Mouse (Mus musculus) heart, embryonic 11.5 days (tissue): Measurements from ENCODE around the gene Esrra. TPM values are rescaled to one million over a fixed set of nuclear protein-coding genes. Genes with fewer than 3 reads are reported as not detected.
"Not testable (repeated sequence)": the region's sequence is repeated elsewhere in the genome, so short reads cannot be mapped to it uniquely, and the experiment has no call there.

Experiments used
- ATAC-seq: fragments of 200-750 bp; cut with Nextera tagmentation; replicated peaks from 2 replicates; pipeline ENCODE4 v1.8.0; 2017; ENCODE audit warnings: moderate library complexity; ENCODE audit not compliant: insufficient number of reproducible peaks, low FRiP score, low TSS enrichment
- H3K27ac ChIP-seq: fragments of 300-500 bp; sonication (generic); 2 replicates; pipeline ENCODE4 v1.5.1; 2014; ENCODE audit warnings: mild to moderate bottlenecking, low read depth, low read length
- H3K27me3 ChIP-seq: fragments of 300-500 bp; sonication (generic); 2 replicates; pipeline ENCODE4 v1.6.1; 2014; ENCODE audit warnings: mild to moderate bottlenecking, low read length, mixed read lengths; ENCODE audit not compliant: control insufficient read depth, insufficient read depth
- H3K36me3 ChIP-seq: fragments of 300-500 bp; sonication (generic); 2 replicates; pipeline ENCODE4 v1.6.1; 2014; ENCODE audit warnings: mild to moderate bottlenecking, low read length, moderate library complexity, mixed read lengths; ENCODE audit not compliant: control insufficient read depth, insufficient read depth
- H3K4me1 ChIP-seq: fragments of 300-500 bp; sonication (generic); 2 replicates; pipeline ENCODE4 v1.6.1; 2014; ENCODE audit warnings: low read length; ENCODE audit not compliant: control insufficient read depth, insufficient read depth
- H3K4me2 ChIP-seq: fragments of 300-500 bp; sonication (generic); 2 replicates; pipeline ENCODE4 v1.6.1; 2014; ENCODE audit warnings: mild to moderate bottlenecking, moderate library complexity
- H3K4me3 ChIP-seq: fragments of 300-500 bp; sonication (generic); 2 replicates; pipeline ENCODE4 v1.5.1; 2014; ENCODE audit warnings: low read depth, low read length
- H3K9ac ChIP-seq: fragments of 300-500 bp; sonication (generic); 2 replicates; pipeline ENCODE4 v1.6.1; 2014; ENCODE audit warnings: mild to moderate bottlenecking, low read depth, low read length, moderate library complexity
- H3K9me3 ChIP-seq: fragments of 300-500 bp; sonication (generic); replicated peaks from 2 replicates; pipeline ENCODE4 v1.6.1; 2016; ENCODE audit warnings: low read length; ENCODE audit not compliant: control insufficient read depth
- WGBS: fragments of 180-500 bp; shearing (Covaris S2); extraction: QIAGEN DNeasy Blood & Tissue Kit; methylation state at CpG from one replicate; pipeline ENCODE4 v1.1.7; 2014; ENCODE audit not compliant: insufficient replicate concordance; 5-methylcytosine and 5-hydroxymethylcytosine counted together
- polyA plus RNA-seq: library from polyadenylated mRNA; unstranded; fragments of >200 nt; fragmentation: Nextera tagmentation; extraction: Ambion mirVana; gene quantifications from 2 replicates; pipeline ENCODE4 v1.2.1, GENCODE M21; 2014

The Esrra gene
- polyA plus RNA-seq, 1 experiment from 2014 or later, result 10.5 TPM

DNA sequence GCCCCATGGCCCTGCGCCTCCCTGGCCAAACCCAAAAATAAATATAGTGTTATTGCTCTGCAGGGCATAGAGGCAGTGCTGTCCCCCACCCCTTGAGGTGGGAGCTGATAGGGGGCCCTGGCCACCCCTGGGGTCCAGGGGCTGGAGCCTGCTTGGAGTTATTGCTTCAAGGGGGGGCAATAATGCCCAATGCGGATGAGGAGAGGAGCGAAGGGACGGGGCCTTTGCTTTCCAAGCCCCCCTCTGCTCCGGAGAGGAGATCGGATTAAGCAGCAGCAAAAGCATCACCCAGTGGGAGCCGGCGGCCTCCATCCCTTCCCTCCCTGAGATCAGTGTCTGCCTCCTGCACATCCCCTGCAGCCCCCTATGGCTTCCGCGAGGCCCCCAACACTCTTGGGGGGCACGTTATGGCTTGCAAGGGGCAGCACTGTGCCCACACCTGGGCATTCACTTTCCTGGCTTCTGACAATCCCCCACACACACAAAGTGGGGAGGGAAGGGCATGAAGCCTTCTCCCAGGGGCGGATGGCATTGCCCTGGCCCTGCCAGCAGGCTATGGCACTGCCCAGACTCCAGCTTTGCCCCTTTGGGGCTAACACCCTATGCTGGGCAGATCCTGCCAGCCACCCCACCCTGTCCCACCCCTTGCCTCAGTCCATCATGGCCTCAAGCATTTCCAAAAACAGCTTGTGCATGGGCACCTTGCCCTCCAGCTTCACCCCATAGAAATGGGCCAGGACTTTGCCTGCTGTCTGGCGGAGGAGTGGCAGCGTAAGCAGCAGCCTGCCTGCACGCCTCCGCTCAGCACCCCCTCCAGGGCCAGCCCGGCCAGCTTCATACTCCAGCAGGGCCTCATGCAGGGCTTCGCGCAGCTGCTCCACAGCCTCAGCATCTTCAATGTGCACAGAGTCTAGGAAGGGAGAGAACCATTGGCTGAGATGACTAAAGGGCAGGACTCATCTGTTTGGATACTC is 10.2 kb downstream of the Esrra start:
- peak overlapping the region; percentile 93 for H3K4me2 ChIP-seq
- H3K36me3 ChIP-seq, result peaks cover 33% of the 10 kb centered on the region
- no peak overlapping the region for H3K27ac ChIP-seq
- WGBS, result 82% methylated on average over 19 of the region's 19 CpGs
- peaks cover 27% of the 10 kb centered on the region for H3K4me1 ChIP-seq
- peak overlapping the region; percentile 72 for H3K4me3 ChIP-seq
- H3K9ac ChIP-seq, result peak overlapping the region; percentile 59; the same call in 1 of the 2 replicates
- no peaks in the 10 kb centered on the region for H3K9me3 ChIP-seq
- ATAC-seq, result no peak
- no peaks in the 10 kb centered on the region for H3K27me3 ChIP-seq

DNA sequence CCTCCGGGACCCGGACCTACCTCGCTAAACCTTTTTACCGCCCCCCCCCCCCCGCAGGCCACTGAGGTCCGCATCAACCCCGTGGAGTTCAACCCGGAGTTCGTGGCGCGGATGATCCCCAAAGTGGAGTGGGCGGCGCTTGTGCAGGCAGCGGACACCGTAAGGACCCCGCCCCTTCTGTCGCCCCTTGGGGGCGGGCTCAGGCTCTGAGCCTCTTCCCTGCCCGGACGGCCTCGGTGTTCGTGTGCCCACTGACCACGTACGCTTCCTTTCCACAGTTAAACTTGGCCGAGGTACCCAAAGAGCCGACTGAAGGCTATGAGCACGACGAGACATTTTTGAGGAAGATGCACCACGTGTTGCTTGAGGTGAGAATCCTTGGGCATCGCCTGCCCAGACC is 11.3 kb downstream of the Esrra start:
- peak overlapping the region; percentile 72 for H3K4me3 ChIP-seq
- H3K27ac ChIP-seq, result peak overlapping the region; percentile 99
- WGBS, result under 1% methylated on average over 29 of the region's 30 CpGs
- peaks cover 37% of the 10 kb centered on the region for H3K36me3 ChIP-seq
- ATAC-seq, result peak; percentile 24
- not testable (repeated sequence) for H3K27me3 ChIP-seq, H3K9me3 ChIP-seq
- H3K4me1 ChIP-seq, result peaks cover 19% of the 10 kb centered on the region
- H3K9ac ChIP-seq, result peak overlapping the region; percentile 84
- peak overlapping the region; percentile 93 for H3K4me2 ChIP-seq

DNA sequence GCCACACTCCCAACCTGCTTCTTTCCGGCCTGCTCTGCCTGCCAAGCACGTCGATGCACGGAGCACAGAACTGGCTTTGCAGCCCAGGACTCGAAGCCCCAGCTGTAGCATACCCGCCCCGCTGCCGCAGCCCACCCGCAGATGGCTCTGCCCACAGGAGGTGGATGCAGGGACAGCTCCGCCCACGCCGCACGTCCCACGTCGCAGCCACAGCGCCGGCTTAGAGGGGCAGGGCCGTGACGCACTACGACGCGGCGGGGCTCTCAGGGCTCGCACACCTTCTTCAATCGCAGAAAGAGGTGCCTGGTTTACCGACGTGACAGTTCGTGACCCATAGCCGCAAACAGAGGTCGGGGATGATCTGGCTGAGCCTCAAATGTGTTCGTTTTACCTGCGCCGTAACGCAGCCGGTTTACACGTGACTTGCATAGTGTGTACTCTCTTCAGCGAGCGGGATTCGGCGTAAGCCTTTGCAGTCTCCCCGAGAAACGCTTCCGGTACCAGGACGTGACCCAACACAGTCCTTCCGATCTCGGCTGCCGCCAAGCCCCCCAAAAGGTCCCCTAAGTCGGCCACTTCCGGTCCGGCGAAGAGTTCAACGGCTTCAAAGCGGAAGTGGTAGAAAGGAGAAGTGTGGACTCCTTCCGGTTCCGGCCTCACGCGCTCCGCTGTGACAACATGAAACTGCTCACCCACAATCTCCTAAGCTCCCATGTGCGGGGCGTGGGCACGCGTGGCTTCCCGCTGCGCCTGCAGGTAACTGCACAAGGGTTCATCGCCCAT is 11.9 kb downstream of the Esrra start, which contains the start of the genes Trmt112 and Prdx5:
Gene Trmt112 (plus strand): TSS at position 192 of the 783 bp plus-strand sequence.
Gene Prdx5 (minus strand): TSS at position 600 of the 783 bp plus-strand sequence.
- H3K4me3 ChIP-seq, result peak within 1 kb of the TSS; percentile 72
- peaks cover 37% of the 10 kb centered on the region for H3K36me3 ChIP-seq
- H3K4me1 ChIP-seq, result peaks cover 16% of the 10 kb centered on the region
- peak within 1 kb of the TSS; percentile 99 for H3K27ac ChIP-seq
- no peaks in the 10 kb centered on the region for H3K27me3 ChIP-seq
- no peaks in the 10 kb centered on the region for H3K9me3 ChIP-seq
- whole genome bisulfite sequencing, result under 1% methylated on average over 65 of the region's 65 CpGs
- peak; percentile 84 for ATAC-seq
- H3K9ac ChIP-seq, result peak within 1 kb of the TSS; percentile 84
- H3K4me2 ChIP-seq, result peak within 1 kb of the TSS; percentile 93

DNA sequence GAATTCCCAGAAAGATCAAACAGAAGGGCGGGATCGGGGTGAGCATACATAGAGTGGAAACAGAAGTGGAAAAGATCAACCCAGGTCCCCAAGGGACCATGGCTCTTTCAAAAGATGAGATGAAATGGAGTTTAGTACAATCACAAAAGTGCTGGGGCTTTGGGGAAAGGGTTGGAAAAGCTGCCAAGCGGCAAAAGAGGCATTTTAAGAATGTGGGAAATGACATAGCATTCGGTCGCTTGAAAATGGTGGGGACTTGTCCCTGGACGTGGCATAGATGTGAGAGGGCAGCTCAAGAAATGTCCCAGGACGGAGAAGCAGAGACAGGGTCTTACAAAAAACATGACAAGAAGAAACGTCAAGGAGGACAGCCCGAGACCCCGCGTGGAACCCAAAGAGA is 12.6 kb downstream of the Esrra start:
- Histone ChIP-seq H3K27ac (peak overlapping the region; percentile 99), H3K4me3 (peak overlapping the region; percentile 72), H3K27me3 (no peaks in the 10 kb centered on the region), H3K4me1 (peaks cover 16% of the 10 kb centered on the region), H3K36me3 (peaks cover 34% of the 10 kb centered on the region), H3K4me2 (peak overlapping the region; percentile 93), H3K9ac (peak overlapping the region; percentile 84), H3K9me3 (no peaks in the 10 kb centered on the region)
- 7% methylated on average over 11 of the region's 11 CpGs for WGBS
- no peak for ATAC-seq

DNA sequence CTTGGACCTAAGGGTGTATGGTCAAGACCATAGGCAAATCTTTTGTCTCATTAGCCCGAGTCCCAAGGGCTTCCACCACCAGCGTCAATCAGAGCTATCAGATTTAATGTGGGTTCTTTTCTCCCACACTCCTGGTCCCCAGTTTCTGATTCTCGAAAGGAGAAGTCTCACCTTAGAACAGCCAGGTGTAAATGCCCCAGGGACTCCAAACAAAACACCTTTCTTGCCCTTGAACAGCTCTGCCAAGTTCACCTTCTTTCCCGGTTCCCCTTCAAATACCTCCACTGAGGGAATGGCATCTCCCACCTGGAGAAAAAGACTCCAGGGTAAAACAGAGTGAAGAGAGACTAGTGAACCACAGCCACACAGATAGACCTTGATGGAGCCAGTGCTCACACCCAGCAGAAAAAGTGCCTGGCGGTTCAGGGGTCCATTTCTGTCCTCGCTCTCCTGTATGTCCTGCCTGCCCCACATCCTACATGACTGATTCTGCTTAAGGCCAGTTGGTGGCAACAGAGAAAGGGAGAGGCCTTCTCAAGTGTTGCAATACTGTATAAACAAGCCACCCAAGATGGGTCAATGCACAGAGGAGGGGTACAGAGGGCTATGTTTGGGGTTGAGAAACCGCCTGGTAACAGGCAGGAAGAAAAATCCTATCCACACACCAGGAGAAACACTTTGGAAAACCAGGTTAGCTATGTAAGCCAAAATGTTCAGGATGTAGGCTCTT is 13.6 kb downstream of the Esrra start:
- Histone ChIP-seq H3K27me3 (no peaks in the 10 kb centered on the region), H3K36me3 (peaks cover 28% of the 10 kb centered on the region), H3K4me2 (peak overlapping the region; percentile 93), H3K4me1 (peaks cover 16% of the 10 kb centered on the region), H3K4me3 (peak overlapping the region; percentile 72; the same call in 1 of the 2 replicates), H3K9ac (no peak overlapping the region), H3K9me3 (no peaks in the 10 kb centered on the region), H3K27ac (peak overlapping the region; percentile 2; the same call in 1 of the 2 replicates)
- ATAC-seq, result no peak
- 84% methylated on average over 7 of the region's 7 CpGs for WGBS

DNA sequence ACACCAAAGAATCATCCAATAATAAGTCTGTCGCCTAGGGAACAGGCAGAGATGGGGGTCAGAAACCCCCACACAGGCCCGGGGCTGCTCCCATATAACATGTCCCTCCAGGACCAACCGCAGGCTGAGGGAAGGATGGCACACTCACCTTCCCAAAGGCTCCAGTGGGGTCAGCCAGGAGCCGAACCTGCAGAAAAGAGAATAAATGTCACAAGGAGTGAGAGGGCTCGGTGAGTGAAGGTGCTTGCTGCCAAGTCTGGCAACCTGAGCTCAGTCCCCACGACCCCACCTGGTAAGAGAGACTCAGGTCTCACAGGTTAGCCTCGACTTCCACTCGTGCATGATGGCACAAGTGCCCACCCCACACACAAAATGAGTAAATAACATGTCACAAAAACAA is 14.5 kb downstream of the Esrra start:
- WGBS, result 91% methylated on average over 8 of the region's 8 CpGs
- no peak overlapping the region for H3K4me2 ChIP-seq
- no peak overlapping the region for H3K27ac ChIP-seq
- no peaks in the 10 kb centered on the region for H3K9me3 ChIP-seq
- H3K4me1 ChIP-seq, result peaks cover 16% of the 10 kb centered on the region
- H3K36me3 ChIP-seq, result peaks cover 19% of the 10 kb centered on the region
- H3K4me3 ChIP-seq, result no peak overlapping the region
- no peaks in the 10 kb centered on the region for H3K27me3 ChIP-seq
- no peak overlapping the region for H3K9ac ChIP-seq
- no peak for ATAC-seq

DNA sequence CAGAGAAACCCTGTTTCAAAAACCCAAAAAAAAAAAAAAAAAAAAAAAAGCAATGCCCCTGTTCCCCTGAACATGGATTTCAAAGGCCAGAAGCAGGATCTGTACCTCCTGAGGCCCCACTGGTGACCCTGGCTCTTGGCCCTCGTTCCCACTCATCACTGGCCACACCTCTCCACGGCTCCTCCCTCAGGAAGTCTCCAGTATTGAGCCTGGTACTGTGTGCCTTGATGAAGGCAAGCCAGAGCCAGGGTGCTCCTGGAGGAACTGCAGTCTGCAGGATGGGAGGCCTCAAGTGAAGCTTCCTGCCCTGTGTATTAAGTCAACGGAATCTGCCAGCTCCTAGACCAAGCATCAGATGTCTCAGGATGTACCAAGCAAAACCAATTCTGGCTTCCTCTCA is 15.4 kb downstream of the Esrra start:
- Histone ChIP-seq H3K9me3 (no peaks in the 10 kb centered on the region), H3K4me2 (no peak overlapping the region), H3K27me3 (no peaks in the 10 kb centered on the region), H3K27ac (no peak overlapping the region), H3K4me3 (no peak overlapping the region), H3K4me1 (peaks cover 12% of the 10 kb centered on the region), H3K36me3 (peaks cover 13% of the 10 kb centered on the region), H3K9ac (no peak overlapping the region)
- 81% methylated on average over 3 of the region's 3 CpGs for WGBS
- ATAC-seq, result no peak
